Mouse (Mus musculus): ENCODE data around the gene Mt4.
A peak's percentile ranks its signal among the peaks of the same experiment; 100 is the strongest.
"Not testable (repeated sequence)": the region's sequence is repeated elsewhere in the genome, so short reads cannot be mapped to it uniquely, and the experiment has no call there.

Gene Mt4

DNA sequence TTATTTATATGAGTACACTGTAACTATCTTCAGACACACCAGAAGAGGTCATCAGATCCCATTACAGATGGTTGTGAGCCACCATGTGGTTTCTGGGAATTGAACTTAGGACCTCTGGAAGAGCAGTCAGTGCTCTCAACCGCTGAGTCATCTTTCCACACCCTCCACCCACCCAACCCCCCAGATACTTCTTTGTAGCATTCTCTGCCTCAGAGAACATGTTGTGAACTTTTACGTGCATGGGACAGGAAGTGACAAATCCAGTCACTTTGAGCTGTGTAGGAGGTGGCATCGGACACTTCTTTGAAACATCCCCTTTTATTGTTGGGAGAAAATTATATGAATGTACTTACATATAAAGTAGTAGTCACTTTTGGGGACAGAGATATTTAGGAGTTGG is 2.4 kb upstream of the Mt4 start:
- not testable (repeated sequence) for DNase-seq (ENCODE audit: extremely low read depth, low read depth, low spot score)

DNA sequence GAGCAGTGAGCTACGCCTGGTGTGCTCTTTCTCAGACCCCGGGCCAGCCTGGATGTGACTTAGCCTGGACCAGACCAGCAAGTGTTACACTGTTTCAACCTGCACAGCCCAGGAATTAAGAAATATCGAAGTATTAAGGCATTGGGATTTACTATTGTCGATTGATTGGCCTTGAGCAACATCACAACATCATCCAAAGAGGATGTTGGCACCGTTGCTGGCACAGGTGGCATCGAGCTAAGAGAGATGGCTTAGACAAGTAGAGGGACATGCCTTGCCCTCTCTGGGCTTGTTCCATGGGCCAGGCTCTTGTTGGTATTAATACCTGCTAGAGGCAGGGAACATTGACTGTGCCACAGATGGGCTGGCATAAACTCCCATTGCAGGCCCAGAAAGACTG is 1.4 kb upstream of the Mt4 start:
- peak; percentile 85 for DNase-seq (ENCODE audit: extremely low read depth, low read depth, low spot score)

DNA sequence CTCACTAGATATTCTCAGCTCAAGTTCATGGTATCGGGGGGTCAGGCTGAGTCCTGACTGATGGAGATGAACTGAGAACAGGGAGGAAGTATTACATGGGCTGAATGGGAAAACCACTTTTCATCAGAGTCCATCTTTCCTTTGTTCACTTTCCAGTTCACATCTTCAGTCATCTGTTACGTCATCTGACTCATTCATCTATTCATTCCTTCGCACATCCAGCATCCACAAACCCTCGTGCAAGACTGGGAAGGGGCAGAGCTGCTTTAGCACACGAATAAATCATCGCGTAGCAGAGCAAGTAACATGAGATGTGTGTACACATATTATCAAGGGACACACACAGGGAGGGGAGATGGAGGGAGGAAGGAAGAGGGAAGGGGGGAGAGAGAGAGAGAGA is 805 bp upstream of the Mt4 start:
- DNase-seq (ENCODE audit: extremely low read depth, low read depth, low spot score) = no peak

DNA sequence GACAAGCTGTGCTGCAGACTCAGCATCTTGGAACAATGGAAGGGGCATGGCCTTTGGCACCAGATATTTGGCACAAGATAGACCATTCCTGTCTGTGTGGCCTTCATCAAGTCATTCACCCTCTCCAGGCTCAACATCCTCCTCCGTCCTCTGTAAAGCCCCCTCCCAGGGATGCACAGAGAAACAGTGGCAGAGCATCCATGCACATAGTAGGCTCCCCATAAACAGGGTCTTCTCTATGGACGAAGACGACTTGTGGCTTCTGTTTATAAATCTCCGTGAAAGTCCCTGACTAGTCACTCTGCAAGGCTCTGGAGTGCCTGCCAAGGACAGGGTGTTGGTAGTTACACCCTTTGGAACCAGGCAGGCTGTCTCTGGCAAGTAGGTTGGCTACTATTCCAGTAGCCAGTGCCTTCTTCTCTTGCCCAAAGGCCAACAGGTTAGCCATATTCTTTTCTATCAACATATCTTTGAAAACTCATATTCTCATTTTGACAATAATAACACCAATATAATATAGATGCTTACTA is 3.3 kb downstream of the Mt4 start:
- DNase-seq (ENCODE audit: extremely low read depth, low read depth, low spot score) = no peak

DNA sequence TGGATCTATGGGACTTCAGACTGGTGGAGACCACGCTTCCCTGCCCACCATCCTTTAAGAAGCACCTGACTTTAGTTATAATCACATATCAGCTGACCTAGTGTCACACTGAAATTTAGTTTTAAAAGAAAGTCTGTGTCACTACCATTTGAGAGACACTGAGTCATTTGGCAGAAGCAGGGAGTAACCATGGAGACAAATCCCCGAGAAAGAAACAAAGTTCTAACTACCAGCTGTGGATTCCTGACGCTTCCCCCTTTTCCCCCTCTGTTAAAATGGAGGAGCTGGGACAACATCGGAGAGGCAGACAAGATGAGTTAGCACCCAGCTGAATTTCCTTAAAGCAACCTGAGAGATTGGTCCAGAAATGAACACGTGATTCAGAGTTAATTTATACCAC is 11.2 kb downstream of the Mt4 start:
- no peak for DNase-seq (ENCODE audit: extremely low read depth, low read depth, low spot score)

DNA sequence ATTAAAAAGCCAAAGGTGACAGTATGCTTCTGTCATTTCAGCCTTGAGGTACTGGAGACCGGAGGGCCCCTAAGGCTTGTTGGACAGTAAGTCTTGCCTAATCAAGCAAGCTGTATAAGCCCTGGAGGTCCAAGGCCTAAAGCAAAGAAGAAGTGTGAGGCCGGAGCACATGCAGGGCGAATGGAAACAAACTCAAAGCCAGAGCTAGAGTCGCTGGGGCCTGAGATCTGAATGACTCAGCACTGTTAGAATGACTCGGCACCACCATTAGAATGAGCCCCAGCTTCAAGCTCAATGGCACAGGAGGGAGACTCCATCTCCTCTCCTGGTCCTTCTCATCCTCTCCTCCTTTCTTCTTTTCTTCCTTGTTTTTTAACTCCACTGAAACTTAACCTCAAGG is 13.9 kb downstream of the Mt4 start:
- no peak for DNase-seq (ENCODE audit: extremely low read depth, low read depth, low spot score)

DNA sequence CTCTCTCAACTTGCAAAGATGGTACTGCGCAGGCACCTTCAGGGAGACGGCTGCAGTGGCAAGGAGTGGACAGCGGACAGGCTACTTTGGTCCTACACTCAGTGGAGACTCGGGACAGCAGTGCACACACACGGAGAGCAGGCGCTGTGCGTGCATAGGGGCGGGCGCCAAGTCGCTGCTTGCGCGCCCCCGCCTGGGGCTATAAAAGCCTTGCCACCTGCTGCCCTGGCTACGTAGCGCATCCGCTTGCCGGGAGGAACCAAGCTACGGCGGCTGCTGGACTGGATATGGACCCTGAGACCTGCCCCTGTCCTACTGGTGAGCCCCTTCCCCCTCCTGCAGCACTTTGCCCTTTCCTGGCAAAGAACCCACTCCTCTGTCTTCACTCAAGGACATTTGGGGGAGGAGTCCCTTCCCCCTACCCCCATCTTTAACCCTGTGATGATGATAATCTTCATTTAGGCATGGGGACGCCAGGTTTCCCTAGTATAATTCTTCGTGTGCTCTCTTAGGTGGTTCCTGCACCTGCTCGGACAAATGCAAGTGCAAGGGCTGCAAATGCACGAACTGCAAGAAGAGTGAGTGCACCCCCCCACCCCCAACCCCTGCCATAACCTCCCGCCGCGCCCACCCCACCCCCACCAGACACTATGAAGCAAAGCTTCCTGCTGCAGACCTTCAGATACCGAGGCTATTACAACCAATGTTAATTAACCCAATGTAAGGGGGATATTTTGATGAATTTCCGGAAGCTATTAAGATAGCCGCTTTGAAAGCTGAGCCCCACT is 15.7 kb downstream of the Mt4 start, which contains the start of gene Mt3:
Mt3 (plus strand) TSS at position 95 of the 788 bp plus-strand sequence.
- DNase-seq (ENCODE audit: extremely low read depth, low read depth, low spot score) = no peak

DNA sequence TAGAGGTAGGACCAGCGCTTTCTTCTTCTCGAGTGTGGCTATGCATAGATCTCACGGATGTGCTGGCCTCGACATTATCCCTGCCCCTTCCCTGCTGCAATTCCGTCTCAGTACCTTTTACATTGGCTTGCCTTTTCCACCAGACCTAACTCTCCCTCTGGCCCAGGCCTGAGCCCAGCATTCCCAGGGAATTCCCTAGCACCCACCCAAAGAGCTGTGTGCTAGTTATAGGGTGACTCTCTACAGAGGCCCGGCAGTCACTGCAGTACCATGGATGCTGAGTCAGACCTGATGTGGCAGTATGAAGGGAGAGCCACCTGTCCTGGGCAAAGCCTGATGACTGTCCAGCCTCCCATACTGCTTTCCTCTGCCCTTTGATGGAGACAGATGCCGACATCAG is 16.5 kb downstream of the Mt4 start:
- no peak for DNase-seq (ENCODE audit: extremely low read depth, low read depth, low spot score)

DNA sequence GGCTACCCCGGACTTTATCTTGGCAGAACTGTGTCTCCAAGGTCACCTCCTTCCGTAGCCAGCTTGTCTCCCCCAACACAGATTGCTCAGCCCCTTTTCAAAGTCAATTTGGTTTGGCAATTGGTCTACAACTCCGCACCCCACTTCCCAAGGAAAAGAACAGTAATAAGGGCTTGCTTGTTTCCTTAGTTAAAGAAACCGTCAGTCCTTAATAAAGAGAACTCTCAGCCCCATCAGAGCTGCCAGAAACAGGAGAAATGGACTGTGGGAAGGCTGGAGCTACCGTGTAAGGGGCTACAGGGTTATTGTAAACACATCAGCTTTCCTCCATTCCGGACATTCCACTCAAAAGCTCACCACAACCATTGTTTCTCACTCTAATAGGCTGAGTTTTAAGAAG is 17.5 kb downstream of the Mt4 start:
- no peak for DNase-seq (ENCODE audit: extremely low read depth, low read depth, low spot score)

DNA sequence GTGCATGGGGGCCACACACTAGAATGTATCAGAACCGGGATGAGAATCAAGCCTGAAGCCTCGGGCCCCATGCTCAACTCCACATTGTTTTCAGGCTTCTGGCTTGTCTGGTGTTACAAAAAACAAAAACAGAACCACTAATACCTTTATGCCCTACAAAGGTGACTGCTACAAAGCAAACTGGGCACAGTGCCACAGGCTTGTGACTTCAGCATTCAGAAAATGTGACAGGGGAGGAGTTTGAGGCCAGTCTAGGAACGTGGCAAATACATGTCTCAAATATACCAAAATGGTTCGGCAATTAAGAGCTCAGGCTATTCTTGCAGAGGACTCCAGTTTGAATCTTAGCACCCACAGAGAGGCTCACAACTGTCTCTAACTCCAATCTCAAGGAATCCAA is 19.1 kb downstream of the Mt4 start:
- no peak for DNase-seq (ENCODE audit: extremely low read depth, low read depth, low spot score)

DNA sequence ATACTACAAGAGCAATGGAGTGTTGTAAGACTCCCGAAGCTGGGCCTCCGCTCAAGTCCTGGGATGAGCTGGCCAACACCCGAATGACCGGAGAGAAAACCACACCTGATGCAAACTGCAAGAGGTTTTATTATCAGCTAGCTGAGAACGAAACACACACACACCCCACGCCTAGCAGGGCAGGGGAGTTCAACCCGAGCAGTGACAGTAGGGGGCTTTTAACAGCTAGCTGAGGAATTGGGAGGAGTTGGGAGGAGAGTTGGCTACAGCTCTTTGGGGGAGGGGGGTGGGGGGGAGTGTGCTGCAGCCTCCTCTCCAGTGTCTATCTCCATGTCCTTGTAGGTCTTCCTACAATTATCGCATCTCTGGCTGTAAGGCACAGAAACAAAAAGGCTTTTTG is 28.8 kb downstream of the Mt4 start:
- not testable (repeated sequence) for DNase-seq (ENCODE audit: extremely low read depth, low read depth, low spot score)

DNA sequence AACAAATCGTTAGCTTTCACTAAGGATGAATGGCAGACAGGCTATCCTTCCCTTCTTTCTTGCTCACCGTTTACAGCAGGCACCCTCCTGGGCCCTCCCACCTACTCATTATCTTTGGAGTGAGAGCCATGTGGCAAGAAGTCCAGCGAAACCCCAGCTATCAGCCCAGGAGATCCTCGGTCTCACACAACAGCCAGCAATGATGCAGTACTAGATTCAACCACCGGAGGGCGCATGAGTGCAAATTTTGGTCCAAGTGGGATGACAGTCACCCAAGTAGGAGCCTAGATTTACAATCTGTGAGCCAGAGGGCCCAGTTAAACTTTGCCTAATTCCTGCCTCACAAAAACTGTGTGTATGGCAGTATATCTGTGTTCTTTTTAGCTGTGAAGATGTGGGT is 30.2 kb downstream of the Mt4 start:
- no peak for DNase-seq (ENCODE audit: extremely low read depth, low read depth, low spot score)

DNA sequence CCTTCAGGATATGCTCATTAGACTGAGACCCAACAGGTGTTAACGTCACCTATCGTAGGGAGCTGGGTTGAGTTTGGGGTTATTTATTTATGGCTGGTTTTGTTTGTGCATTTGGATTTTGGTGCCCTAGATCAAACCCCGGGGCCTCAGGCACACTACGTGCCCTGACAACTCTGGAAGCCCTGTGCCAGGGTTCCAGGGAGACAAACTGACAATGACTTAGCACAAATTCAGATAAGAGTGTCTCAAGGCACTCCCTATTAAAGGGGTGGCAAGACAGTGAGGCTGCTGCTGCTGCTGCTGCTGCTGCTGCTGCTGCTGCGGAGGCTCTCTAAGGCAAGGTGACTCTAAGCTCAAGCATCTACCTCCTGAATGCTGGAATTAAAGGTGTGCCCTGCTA is 32.5 kb downstream of the Mt4 start:
- no peak for DNase-seq (ENCODE audit: extremely low read depth, low read depth, low spot score)

DNA sequence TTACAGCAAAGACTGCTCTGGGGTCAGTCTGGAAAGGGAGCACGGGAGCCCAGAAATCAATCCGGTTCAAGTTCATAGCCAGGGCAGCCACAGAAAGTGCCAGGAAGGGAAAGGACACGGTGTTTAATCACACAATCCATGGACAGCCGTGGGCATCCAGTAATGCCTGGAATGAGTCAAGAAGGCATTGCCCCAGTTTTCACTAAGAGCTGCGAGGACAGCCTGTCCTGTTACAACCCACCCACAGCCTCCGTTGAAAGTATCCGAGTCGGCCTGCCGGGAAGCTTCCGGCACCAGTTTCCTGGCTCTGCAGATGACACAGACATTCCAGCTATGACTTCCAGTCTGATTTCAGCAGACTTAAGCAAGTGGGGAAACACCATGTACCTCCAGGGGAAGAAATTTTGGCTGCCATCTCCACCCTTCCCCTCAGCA is 34.3 kb downstream of the Mt4 start:
- DNase-seq (ENCODE audit: extremely low read depth, low read depth, low spot score) = peak; percentile 68

DNA sequence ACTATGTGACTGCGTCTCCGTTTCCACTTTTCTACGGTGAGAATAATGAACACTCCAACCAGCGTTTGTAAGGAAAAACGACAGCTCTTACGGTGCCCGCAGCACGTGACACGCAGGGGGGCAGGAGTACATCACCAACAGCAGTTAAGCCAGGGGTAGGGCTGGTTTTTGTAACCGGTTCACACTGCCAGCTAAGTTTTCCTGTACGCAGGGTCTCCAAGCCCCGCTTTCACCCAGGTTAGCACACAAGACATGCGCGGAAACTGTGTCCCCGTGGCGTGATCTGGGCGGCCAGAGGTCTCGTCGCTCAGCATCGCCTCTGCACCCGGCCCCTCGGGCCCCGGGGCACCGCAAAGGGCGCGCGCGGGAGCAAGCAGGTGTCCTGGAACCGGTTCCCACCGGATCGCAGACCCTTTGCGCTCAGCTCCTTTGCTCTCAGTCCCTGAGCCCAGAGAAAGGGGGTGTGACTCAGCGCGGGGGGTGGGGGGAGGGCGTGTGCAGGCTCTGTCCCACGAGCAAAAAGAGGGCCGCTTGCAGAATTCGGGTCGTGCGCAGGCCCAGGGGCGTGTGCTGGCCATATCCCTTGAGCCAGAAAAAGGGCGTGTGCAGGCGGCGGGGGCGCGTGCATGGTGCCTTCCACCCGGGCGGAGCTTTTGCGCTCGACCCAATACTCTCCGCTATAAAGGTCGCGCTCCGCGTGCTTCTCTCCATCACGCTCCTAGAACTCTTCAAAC is 35.2 kb downstream of the Mt4 start, which contains the start of gene Mt2:
Mt2 (plus strand) TSS at position 590 of the 734 bp plus-strand sequence.
- no peak for DNase-seq (ENCODE audit: extremely low read depth, low read depth, low spot score)

DNA sequence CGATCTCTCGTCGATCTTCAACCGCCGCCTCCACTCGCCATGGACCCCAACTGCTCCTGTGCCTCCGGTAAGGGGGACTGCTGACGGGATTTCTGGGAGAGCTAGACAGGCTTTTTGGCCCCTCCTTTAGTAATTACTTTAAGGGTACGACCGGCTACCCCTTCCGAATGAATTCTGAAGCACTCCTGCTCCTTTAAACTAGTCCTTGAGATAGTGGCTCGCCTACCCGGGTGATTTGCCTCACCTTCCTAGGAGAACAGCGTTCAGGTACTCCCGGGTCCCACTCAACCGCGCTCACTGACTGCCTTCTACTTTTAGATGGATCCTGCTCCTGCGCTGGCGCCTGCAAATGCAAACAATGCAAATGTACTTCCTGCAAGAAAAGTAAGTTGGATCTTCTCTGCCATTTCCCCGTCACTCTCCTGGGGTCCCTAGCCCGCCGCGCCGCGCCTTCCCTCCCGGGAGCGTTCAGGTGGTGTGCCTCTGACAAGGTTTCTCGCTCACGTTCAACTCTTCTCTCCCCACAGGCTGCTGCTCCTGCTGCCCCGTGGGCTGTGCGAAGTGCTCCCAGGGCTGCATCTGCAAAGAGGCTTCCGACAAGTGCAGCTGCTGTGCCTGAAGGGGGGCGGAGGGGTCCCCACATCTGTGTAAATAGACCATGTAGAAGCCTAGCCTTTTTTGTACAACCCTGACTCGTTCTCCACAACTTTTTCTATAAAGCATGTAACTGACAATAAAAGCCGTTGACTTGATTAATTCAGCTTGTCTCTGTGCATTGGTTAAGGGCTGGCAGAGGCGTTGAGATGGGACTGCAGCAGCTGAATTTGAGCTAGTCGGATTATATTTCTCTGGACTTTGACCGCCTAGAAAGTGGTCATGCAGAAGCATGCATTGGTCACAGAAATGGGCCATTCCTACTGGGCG is 36.1 kb downstream of the Mt4 start:
- DNase-seq (ENCODE audit: extremely low read depth, low read depth, low spot score) = no peak

DNA sequence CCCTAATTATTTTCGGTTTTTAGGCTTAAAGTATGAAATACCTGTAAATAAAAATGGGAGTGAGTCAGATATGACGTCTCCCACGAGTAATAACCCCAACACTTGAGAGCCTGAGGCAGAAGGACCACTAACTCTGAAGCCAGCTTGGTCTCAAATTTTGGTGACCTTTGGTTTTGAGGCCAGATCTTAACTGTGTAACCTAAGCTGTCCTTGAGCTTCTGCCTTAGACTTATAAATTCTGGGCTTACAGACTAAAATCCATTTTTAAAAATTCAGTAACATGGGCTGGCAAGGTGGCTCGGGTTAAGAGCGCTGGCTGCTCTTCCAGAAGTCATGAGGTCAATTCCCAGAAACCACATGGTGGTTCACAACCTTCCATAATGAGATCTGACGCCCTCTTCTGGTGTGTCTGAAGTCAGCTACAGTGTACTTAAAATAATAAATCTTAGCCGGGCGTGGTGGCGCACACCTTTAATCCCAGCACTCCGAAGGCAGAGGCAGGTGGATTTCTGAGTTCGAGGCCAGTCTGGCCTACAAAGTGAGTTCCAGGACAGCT is 36.9 kb downstream of the Mt4 start:
- DNase-seq (ENCODE audit: extremely low read depth, low read depth, low spot score) = no peak

DNA sequence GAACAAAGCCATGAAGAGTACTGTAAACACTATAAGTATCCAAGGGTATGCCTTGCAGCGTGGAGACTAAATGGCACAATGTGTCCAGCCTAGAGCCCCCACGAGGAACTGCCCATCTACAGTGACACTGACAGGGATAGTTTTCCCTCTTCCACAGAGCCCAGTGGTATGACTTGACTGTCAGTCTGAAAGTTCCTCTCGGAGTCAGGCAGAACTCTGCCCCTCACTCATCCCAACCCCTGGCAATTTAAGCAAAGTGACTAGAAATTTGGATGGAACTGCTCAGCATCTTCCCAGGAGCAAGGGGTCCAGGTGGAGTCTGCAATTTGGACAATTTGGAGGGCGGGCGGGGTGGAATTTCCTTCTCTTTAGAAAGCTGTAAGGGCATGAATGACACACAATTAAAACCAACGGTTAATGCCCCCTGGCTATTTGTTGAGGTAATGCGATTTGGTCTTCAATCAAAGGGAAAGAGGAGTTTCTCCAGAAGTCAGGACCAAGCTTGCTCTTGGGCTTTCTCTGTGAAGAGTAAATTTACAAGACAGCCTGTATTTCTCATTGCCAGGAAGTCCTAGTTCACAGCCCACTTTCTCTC is 37.7 kb downstream of the Mt4 start:
- no peak for DNase-seq (ENCODE audit: extremely low read depth, low read depth, low spot score)

DNA sequence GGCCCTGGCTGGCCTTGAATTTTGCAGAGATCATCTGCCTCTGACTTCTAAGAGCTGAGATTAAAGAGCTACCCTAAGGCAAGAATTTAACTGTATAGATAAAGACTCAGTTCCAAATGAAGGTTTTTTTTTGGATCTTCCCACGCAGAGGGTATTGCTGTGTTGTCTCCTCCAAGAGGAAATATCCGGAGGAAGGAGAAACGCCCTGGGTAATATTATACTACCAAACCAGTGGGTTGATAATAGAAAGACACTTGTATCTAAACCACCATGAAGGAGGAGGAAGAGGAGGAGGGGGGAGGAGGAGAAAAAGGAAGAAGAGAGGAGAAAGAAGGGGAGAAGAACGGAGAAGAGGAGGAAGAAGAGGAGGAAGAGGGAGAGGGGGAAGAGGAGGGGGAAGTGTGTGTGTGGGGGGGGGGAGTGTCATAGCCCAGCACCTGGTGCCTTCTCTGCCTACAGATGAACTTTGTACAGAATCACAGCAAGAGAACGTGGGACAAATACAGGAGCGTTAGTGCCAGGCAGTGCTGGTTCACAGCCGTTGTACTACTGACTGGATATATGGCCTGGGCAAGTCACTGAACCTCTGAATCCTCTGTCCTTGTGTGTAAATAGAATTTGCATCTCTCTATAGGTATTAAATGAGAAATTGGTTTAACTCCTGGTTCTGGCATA is 40.9 kb downstream of the Mt4 start:
- DNase-seq (ENCODE audit: extremely low read depth, low read depth, low spot score) = no peak

Measured in fat pad, adult 2 months (tissue).